Mouse (Mus musculus) gastrocnemius, postnatal 4 days (tissue): ENCODE data around the gene Imp3. TPM values are rescaled to one million over a fixed set of nuclear protein-coding genes. Genes with fewer than 3 reads are reported as not detected.

Experiments used
- DNase-seq, 2 experiments: peaks; one replicate each; pipeline ENCODE4 v3.0.0; 2021 to 2022; ENCODE audit warnings: low spot score in 2 of 2, mixed read lengths in 2 of 2
- total RNA-seq, 2 experiments: library from RNA; stranded (reverse); gene quantifications; 2 replicates each; pipeline ENCODE4 v1.2.3; 2021

Gene Imp3
- total RNA-seq, 2 experiments from 2014 or later, result 50.3 to 53.7 TPM

GRCm38 (mm10) chr9:56958689-56959088 is 21.4 kb downstream of the Imp3 start:
- DNase-seq, result no peak

- DNase-seq, result no peak
Measured at GRCm38 (mm10) chr9:56961591-56961990, 24.3 kb downstream of the Imp3 start.

DNA sequence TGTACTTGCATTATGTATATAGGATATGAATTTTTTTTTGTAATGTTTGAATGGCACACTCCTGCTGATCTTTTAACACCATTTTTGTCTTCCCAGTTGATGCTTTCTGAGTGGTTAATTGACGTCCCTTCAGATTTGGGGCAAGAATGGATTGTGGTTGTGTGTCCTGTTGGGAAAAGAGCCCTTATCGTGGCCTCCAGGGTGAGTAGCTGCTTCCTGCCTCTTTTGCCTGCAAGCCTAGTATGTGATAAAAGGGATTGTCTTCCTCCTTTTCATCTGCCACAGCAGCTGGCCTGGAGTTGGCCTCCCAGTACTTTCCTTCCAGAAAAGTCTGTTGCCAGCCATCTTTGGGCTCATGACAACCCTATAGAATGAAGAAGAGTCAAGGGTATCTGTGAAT is 32.9 kb downstream of the Imp3 start:
- DNase-seq, result no peak

GRCm38 (mm10) chr9:56973960-56974524 is 36.8 kb downstream of the Imp3 start:
- DNase-seq, result no peak

DNA sequence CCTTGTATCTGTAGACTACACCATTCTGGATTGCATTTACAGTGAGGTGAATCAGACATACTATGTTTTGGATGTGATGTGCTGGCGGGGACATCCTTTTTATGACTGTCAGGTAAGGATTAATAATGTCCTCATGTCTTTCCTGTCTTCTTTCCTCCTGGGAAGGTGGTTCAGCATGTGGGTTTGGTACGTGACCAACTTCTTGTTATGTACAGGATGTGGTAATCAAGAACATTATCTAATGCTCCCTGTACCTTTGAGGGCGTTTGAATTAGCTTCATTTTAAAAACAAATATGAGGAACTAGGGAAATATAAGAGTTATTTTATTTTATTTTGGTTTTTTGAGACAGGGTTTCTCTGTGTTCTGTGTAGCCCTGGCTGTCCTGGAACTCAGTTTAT is 37.9 kb downstream of the Imp3 start:
- no peak for DNase-seq

GRCm38 (mm10) chr9:56980186-56980585 is 42.9 kb downstream of the Imp3 start:
- no peak for DNase-seq

DNA sequence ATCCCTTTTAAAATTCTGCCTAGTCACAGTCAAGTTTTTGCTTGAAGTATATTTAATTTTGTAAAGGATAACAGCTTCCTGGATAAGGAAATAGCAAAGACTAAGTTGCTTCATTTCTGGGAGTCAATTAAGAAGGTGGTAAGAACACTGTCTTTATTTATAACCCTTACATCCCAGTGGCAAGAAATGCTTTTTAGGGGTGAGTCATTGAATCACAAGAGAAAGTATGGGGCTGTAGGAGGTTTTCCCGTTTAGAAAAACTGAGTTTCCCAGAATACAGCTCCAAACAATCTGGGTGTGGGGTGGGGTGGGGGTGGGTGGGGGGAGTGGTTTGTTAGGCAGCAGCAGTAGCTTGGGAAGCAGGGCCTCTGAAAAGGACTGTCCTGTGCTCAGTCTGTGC is 44.2 kb downstream of the Imp3 start:
- no peak for DNase-seq

Other genes starting within 250 kb of the Imp3 start
- gene Lingo1, start 141.0 kb upstream of the Imp3 start, total RNA-seq, result 1 to 10 TPM; 3.2 TPM
- gene Odf3l1, start 72.8 kb upstream of the Imp3 start, total RNA-seq, result 1 to 10 TPM; 1.1 to 1.6 TPM
- gene Cspg4, start 72.4 kb upstream of the Imp3 start, total RNA-seq, result 10 to 100 TPM; 44.4 to 46.1 TPM
- 10 to 100 TPM; 10.4 to 11.2 TPM for gene Snx33, start 9.1 kb upstream of the Imp3 start, total RNA-seq
- gene Snupn, start 13.4 kb downstream of the Imp3 start, total RNA-seq, result 1 to 10 TPM; 8.0 to 8.6 TPM
- gene Ptpn9, start 57.4 kb downstream of the Imp3 start, total RNA-seq, result 10 to 100 TPM; 21.8 to 22.2 TPM
- gene Sin3a, start 134.6 kb downstream of the Imp3 start, total RNA-seq, result 10 to 100 TPM; 37.6 to 39.4 TPM
- gene Man2c1, start 193.2 kb downstream of the Imp3 start, total RNA-seq, result 10 to 100 TPM; 67.1 to 81.6 TPM
- 1 to 10 TPM; 3.7 to 4.5 TPM for gene Neil1, start 210.8 kb downstream of the Imp3 start, total RNA-seq
- gene Commd4, start 220.9 kb downstream of the Imp3 start, total RNA-seq, result 10 to 100 TPM; 38.8 to 40.9 TPM